Mouse (Mus musculus): ENCODE measurements around the gene Gpnmb. TPM values are rescaled to one million over a fixed set of nuclear protein-coding genes. Genes with fewer than 3 reads are reported as not detected.

Gene Gpnmb
- polyA plus RNA-seq, 1 experiment from 2014 or later = 0.21 TPM

DNA sequence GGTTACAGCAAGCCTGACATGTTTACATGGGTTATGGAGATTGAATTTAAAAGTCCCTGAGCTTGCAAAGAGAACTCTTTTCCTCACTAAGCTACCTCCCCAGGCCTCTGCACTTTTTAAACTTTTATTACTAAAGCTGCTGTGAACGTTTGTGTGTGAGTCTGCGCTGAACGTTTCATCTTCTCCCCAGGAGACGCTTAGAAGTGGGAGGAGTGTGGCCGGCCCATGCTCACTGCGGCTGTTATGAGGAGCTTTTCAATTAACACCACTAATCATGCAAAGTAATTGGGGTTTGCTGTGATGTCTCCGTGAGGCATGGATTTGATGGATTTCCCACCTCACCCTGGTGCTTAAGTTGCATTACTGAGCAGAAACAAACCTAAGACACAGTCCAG lies 27.2 kb upstream of the Gpnmb start:
- Histone ChIP-seq H3K27ac (ENCODE audit: low read depth, low read length) (no peak overlapping the region), H3K36me3 (ENCODE audit: control insufficient read depth, insufficient read depth, low read length) (no peaks in the 10 kb centered on the region), H3K4me3 (ENCODE audit: low read depth, low read length) (no peak overlapping the region), H3K9ac (replicated peaks; ENCODE audit: low read depth, low read length) (no peak overlapping the region), H3K4me2 (ENCODE audit: low read depth, low read length) (no peak overlapping the region), H3K27me3 (ENCODE audit: control insufficient read depth, insufficient read depth, low read length) (no peaks in the 10 kb centered on the region), H3K4me1 (ENCODE audit: control insufficient read depth, insufficient read depth, low read length) (0 out of 2 replicates have a peak, but pooled peaks cover 5% of the 10 kb centered on the region), H3K9me3 (ENCODE audit: control insufficient read depth, low read length) (no peaks in the 10 kb centered on the region)
- 16% methylated on average over 7 of the region's 7 CpGs for WGBS
- ATAC-seq (ENCODE audit: low read depth) = peak; percentile 46; the same call in 1 of the 2 replicates

- H3K4me2 ChIP-seq (ENCODE audit: low read depth, low read length) = no peak overlapping the region
- H3K4me3 ChIP-seq (ENCODE audit: low read depth, low read length) = no peak overlapping the region
- no peak for ATAC-seq (ENCODE audit: low read depth)
- H3K27me3 ChIP-seq (ENCODE audit: control insufficient read depth, insufficient read depth, low read length) = no peaks in the 10 kb centered on the region
- no peak overlapping the region for H3K9ac ChIP-seq (replicated peaks; ENCODE audit: low read depth, low read length)
- no peak overlapping the region for H3K27ac ChIP-seq (ENCODE audit: low read depth, low read length)
- H3K36me3 ChIP-seq (ENCODE audit: control insufficient read depth, insufficient read depth, low read length) = no peaks in the 10 kb centered on the region
- H3K4me1 ChIP-seq (ENCODE audit: control insufficient read depth, insufficient read depth, low read length) = 0 out of 2 replicates have a peak, but pooled peaks cover 5% of the 10 kb centered on the region
- H3K9me3 ChIP-seq (ENCODE audit: control insufficient read depth, low read length) = no peaks in the 10 kb centered on the region
- WGBS = 93% methylated on average over 1 of the region's 1 CpGs
Measured at GRCm38 (mm10) chr6:49009665-49010064, 26.7 kb upstream of the Gpnmb start.

DNA sequence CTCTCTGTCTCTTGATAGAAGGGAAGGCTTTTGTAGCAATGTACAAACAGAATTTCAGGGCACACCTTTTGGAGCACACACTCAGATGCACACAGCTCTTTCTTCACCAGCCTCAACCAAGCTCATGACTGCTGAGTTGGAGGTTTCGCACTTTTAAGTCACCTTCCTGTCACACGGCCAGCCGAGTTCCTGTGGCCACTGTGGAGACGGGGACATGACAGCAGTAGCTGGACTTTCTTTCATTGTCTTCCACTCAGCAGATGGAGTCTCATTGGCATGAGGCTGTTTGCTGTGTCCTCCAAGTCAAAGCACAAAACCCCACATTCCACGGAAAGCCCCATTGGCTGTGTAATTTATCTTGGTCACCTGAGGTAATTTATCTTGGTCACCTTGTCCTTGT lies 25.2 kb upstream of the Gpnmb start:
- H3K27ac ChIP-seq (ENCODE audit: low read depth, low read length) = no peak overlapping the region
- H3K27me3 ChIP-seq (ENCODE audit: control insufficient read depth, insufficient read depth, low read length) = no peaks in the 10 kb centered on the region
- no peak for ATAC-seq (ENCODE audit: low read depth)
- no peaks in the 10 kb centered on the region for H3K36me3 ChIP-seq (ENCODE audit: control insufficient read depth, insufficient read depth, low read length)
- H3K4me1 ChIP-seq (ENCODE audit: control insufficient read depth, insufficient read depth, low read length) = 0 out of 2 replicates have a peak, but pooled peaks cover 5% of the 10 kb centered on the region
- 86% methylated on average over 5 of the region's 5 CpGs for WGBS
- H3K9me3 ChIP-seq (ENCODE audit: control insufficient read depth, low read length) = no peaks in the 10 kb centered on the region
- no peak overlapping the region for H3K4me2 ChIP-seq (ENCODE audit: low read depth, low read length)
- H3K9ac ChIP-seq (replicated peaks; ENCODE audit: low read depth, low read length) = no peak overlapping the region
- no peak overlapping the region for H3K4me3 ChIP-seq (ENCODE audit: low read depth, low read length)

- no peaks in the 10 kb centered on the region for H3K9me3 ChIP-seq (ENCODE audit: control insufficient read depth, low read length)
- ATAC-seq (ENCODE audit: low read depth) = no peak
- no peak overlapping the region for H3K4me3 ChIP-seq (ENCODE audit: low read depth, low read length)
- H3K4me2 ChIP-seq (ENCODE audit: low read depth, low read length) = no peak overlapping the region
- 0 out of 2 replicates have a peak, but pooled peaks cover 5% of the 10 kb centered on the region for H3K4me1 ChIP-seq (ENCODE audit: control insufficient read depth, insufficient read depth, low read length)
- no peaks in the 10 kb centered on the region for H3K27me3 ChIP-seq (ENCODE audit: control insufficient read depth, insufficient read depth, low read length)
- H3K27ac ChIP-seq (ENCODE audit: low read depth, low read length) = no peak overlapping the region
- H3K9ac ChIP-seq (replicated peaks; ENCODE audit: low read depth, low read length) = no peak overlapping the region
- WGBS = 87% methylated on average over 4 of the region's 4 CpGs
- H3K36me3 ChIP-seq (ENCODE audit: control insufficient read depth, insufficient read depth, low read length) = no peaks in the 10 kb centered on the region
Measured at GRCm38 (mm10) chr6:49013023-49013422, 23.3 kb upstream of the Gpnmb start.

DNA sequence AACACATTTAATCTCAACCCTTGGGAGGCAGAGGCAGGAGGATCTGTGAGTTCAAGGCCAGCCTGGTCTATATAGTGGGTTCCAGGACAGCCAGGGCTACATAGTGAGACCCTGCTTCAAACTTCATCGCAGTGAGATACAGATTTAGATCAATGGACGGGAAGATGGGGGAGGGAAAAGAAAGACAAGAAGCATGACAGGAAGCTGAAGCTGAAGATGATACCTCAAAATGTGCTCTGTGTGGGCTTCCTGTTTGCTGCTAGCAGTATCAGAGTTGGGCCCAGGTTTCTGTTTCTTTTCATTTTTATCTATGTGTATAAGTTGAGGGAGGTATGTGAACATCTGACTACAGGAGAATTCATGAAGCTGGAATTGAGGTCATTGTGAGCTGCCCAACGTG lies 22.9 kb upstream of the Gpnmb start:
- no peaks in the 10 kb centered on the region for H3K9me3 ChIP-seq (ENCODE audit: control insufficient read depth, low read length)
- no peak overlapping the region for H3K9ac ChIP-seq (replicated peaks; ENCODE audit: low read depth, low read length)
- no peak for ATAC-seq (ENCODE audit: low read depth)
- H3K4me3 ChIP-seq (ENCODE audit: low read depth, low read length) = no peak overlapping the region
- WGBS = 92% methylated on average over 3 of the region's 3 CpGs
- H3K36me3 ChIP-seq (ENCODE audit: control insufficient read depth, insufficient read depth, low read length) = no peaks in the 10 kb centered on the region
- 0 out of 2 replicates have a peak, but pooled peaks cover 2% of the 10 kb centered on the region for H3K4me1 ChIP-seq (ENCODE audit: control insufficient read depth, insufficient read depth, low read length)
- H3K27ac ChIP-seq (ENCODE audit: low read depth, low read length) = no peak overlapping the region
- no peaks in the 10 kb centered on the region for H3K27me3 ChIP-seq (ENCODE audit: control insufficient read depth, insufficient read depth, low read length)
- H3K4me2 ChIP-seq (ENCODE audit: low read depth, low read length) = no peak overlapping the region

DNA sequence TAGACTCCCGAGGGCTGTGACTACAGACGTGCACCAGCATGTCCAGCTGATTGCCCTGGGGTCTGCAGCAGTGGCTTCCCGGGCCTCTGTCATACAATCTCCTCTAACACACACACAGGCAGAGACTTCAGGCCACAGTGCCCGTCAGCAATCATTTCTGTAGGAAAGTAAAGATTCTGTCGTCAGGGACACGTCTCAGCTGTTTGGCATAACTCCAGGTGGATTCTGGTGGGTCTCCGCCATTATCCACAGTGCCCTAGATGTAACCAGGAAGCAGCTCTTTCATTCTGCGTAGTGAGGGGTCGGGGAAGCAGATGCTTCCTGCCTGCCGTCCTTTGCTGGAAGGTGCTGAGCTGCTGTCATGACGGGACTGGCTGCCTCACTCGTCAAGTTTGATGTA lies 19.2 kb upstream of the Gpnmb start:
- no peak overlapping the region for H3K9ac ChIP-seq (replicated peaks; ENCODE audit: low read depth, low read length)
- H3K27me3 ChIP-seq (ENCODE audit: control insufficient read depth, insufficient read depth, low read length) = no peaks in the 10 kb centered on the region
- H3K9me3 ChIP-seq (ENCODE audit: control insufficient read depth, low read length) = no peaks in the 10 kb centered on the region
- H3K4me2 ChIP-seq (ENCODE audit: low read depth, low read length) = no peak overlapping the region
- H3K36me3 ChIP-seq (ENCODE audit: control insufficient read depth, insufficient read depth, low read length) = no peaks in the 10 kb centered on the region
- WGBS = 60% methylated on average over 12 of the region's 12 CpGs
- H3K4me1 ChIP-seq (ENCODE audit: control insufficient read depth, insufficient read depth, low read length) = 0 out of 2 replicates have a peak, but pooled peaks cover 3% of the 10 kb centered on the region
- no peak overlapping the region for H3K27ac ChIP-seq (ENCODE audit: low read depth, low read length)
- H3K4me3 ChIP-seq (ENCODE audit: low read depth, low read length) = no peak overlapping the region
- ATAC-seq (ENCODE audit: low read depth) = no peak

DNA sequence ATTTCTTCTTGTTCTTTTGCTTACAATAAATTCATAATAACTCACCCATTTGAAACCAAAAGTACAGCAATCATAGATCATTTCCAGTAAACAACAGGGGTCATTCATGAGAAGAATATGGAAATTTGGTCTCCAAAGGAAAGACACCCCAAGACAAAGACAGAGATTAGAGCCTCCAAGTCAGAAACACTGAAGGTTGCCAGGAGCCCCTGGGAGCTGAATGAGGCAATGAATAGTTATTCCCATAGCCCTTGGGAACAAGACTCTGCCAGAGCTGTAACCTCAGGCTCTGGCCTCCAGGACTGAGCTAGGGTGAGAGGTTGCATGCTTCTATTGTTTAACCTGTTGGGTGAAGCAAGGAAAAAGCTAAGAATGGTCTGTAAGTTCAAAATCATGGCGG lies 17.0 kb upstream of the Gpnmb start:
- Histone ChIP-seq H3K4me2 (ENCODE audit: low read depth, low read length) (no peak overlapping the region), H3K27ac (ENCODE audit: low read depth, low read length) (no peak overlapping the region), H3K4me1 (ENCODE audit: control insufficient read depth, insufficient read depth, low read length) (0 out of 2 replicates have a peak, but pooled peaks cover 3% of the 10 kb centered on the region), H3K4me3 (ENCODE audit: low read depth, low read length) (no peak overlapping the region), H3K9ac (replicated peaks; ENCODE audit: low read depth, low read length) (no peak overlapping the region), H3K27me3 (ENCODE audit: control insufficient read depth, insufficient read depth, low read length) (no peaks in the 10 kb centered on the region), H3K9me3 (ENCODE audit: control insufficient read depth, low read length) (no peaks in the 10 kb centered on the region), H3K36me3 (ENCODE audit: control insufficient read depth, insufficient read depth, low read length) (no peaks in the 10 kb centered on the region)
- no peak for ATAC-seq (ENCODE audit: low read depth)
- 94% methylated on average over 1 of the region's 1 CpGs for WGBS

GRCm38 (mm10) chr6:49021141-49022012 lies 15.0 kb upstream of the Gpnmb start:
- no peak overlapping the region for H3K27ac ChIP-seq (ENCODE audit: low read depth, low read length)
- H3K4me2 ChIP-seq (ENCODE audit: low read depth, low read length) = no peak overlapping the region
- H3K27me3 ChIP-seq (ENCODE audit: control insufficient read depth, insufficient read depth, low read length) = no peaks in the 10 kb centered on the region
- no peaks in the 10 kb centered on the region for H3K36me3 ChIP-seq (ENCODE audit: control insufficient read depth, insufficient read depth, low read length)
- peak; percentile 91 for ATAC-seq (ENCODE audit: low read depth)
- H3K9me3 ChIP-seq (ENCODE audit: control insufficient read depth, low read length) = no peaks in the 10 kb centered on the region
- no peak overlapping the region for H3K4me3 ChIP-seq (ENCODE audit: low read depth, low read length)
- 33% methylated on average over 14 of the region's 14 CpGs for WGBS
- 0 out of 2 replicates have a peak, but pooled peaks cover 3% of the 10 kb centered on the region for H3K4me1 ChIP-seq (ENCODE audit: control insufficient read depth, insufficient read depth, low read length)
- no peak overlapping the region for H3K9ac ChIP-seq (replicated peaks; ENCODE audit: low read depth, low read length)

- Histone ChIP-seq H3K27me3 (ENCODE audit: control insufficient read depth, insufficient read depth, low read length) (no peaks in the 10 kb centered on the region), H3K4me1 (ENCODE audit: control insufficient read depth, insufficient read depth, low read length) (0 out of 2 replicates have a peak, but pooled peaks cover 3% of the 10 kb centered on the region), H3K27ac (ENCODE audit: low read depth, low read length) (no peak overlapping the region), H3K36me3 (ENCODE audit: control insufficient read depth, insufficient read depth, low read length) (no peaks in the 10 kb centered on the region), H3K4me2 (ENCODE audit: low read depth, low read length) (no peak overlapping the region), H3K4me3 (ENCODE audit: low read depth, low read length) (no peak overlapping the region), H3K9me3 (ENCODE audit: control insufficient read depth, low read length) (no peaks in the 10 kb centered on the region), H3K9ac (replicated peaks; ENCODE audit: low read depth, low read length) (no peak overlapping the region)
- ATAC-seq (ENCODE audit: low read depth) = no peak
- 94% methylated on average over 2 of the region's 2 CpGs for WGBS
Measured at GRCm38 (mm10) chr6:49022384-49022783, 14.0 kb upstream of the Gpnmb start.
